Mouse (Mus musculus): ENCODE measurements at regions not wholly inside any gene's neighbourhood (a gene's known extent, or its start where the extent isn't known, plus 50 kb on each side); places are given as distances from the start of the nearest gene placed in this dataset.

GRCm38 (mm10) chr3:110366151-110366550, 115.4 kb upstream of the Prmt6 start:
- intact Hi-C loops (cut with DNase I) = no loop called here
- no peak for DNase-seq

GRCm38 (mm10) chr3:110361900-110362299, 111.1 kb upstream of the Prmt6 start:
- peak; percentile 9 for DNase-seq
- intact Hi-C loops (cut with DNase I) = no loop called here

- intact Hi-C loops (cut with DNase I) = no loop called here
- no peak for DNase-seq
Observed at GRCm38 (mm10) chr3:110356822-110357594, 106.2 kb upstream of the Prmt6 start.

GRCm38 (mm10) chr3:110353654-110354053, 102.9 kb upstream of the Prmt6 start:
- intact Hi-C loops (cut with DNase I) = no loop called here
- DNase-seq = no peak

GRCm38 (mm10) chr3:110350075-110350474, 99.3 kb upstream of the Prmt6 start:
- intact Hi-C loops (cut with DNase I) = no loop called here
- DNase-seq = no peak

DNA sequence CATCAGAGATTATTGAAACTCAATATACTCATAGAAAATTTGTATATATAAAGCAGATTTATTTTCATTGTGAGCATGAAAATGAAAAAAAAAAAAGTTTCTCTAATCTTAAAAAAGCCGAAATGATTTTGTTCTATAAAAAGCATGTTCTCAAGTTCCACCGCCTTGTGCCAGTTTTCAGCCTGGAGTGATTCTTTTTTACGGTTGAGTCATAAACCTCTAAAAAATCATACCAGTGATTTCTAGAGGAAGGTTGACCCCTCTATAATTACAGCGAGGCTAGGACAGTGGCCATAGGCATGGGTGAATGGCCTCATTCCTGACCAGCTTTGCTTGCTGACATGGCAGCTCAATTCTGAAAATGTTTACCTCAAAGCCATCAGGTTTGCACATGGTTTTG, 98.6 kb upstream of the Prmt6 start:
- intact Hi-C loops (cut with DNase I) = no loop called here
- DNase-seq = no peak

DNA sequence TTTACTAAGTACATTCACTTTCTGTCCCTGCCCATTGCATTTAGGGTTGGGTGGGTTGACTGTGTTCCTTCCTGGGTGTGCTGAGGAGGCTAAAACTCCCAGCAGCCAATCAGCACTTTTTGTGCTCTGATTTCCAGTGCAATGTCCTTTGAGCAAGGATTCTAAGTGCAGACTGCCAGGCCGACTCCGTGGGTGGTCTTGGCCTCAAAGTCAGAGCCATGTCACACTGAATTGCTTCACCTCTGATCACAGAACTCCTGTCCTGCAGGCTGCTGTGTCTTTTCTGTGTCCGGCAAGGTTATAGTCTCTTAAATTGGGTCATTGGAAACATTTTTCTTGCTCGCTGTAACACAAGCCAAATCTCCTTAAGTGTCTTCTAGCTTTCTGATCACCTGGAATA, 94.0 kb upstream of the Prmt6 start:
- intact Hi-C loops (cut with DNase I) = no loop called here
- DNase-seq = peak; percentile 85

- no peak for DNase-seq
- intact Hi-C loops (cut with DNase I) = no loop called here
Observed at GRCm38 (mm10) chr3:110340067-110340466, 89.3 kb upstream of the Prmt6 start.

DNA sequence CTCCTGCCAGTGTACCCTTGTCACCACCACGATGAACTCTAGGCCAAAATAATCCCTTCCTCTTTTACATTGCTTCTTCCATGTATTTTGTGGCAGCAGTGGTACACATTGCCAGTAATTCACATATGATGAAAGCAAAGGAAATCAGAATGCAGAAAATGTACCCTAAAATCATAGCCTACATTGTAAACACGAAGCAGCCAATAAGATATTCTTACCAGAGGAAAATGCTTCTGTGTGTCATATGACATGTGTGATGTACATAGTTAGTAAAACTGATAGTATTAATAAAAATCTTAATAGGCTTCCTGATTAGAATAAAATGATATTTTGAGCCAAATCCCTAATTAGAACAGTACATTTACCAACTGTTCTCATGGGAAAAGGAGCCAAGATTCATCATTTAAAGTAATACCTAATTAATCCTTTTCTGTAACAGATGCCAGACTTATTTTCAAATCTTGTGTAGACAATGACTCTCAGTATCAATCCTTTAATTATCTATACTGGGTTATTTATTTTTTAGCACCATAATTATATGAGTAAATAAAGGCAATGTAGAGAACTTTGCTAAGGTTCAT, 88.3 kb upstream of the Prmt6 start:
- DNase-seq = no peak
- intact Hi-C loops (cut with DNase I) = no loop called here

GRCm38 (mm10) chr3:110329175-110329574, 78.4 kb upstream of the Prmt6 start:
- no peak for DNase-seq
- intact Hi-C loops (cut with DNase I) = no loop called here

GRCm38 (mm10) chr3:110310270-110310669, 59.5 kb upstream of the Prmt6 start:
- intact Hi-C loops (cut with DNase I) = no loop called here
- no peak for DNase-seq

GRCm38 (mm10) chr3:110303166-110303565, 52.4 kb upstream of the Prmt6 start:
- intact Hi-C loops (cut with DNase I) = no loop called here
- peak; percentile 51 for DNase-seq
